Mouse (Mus musculus): ENCODE data around the gene Gm44511.
A peak's percentile ranks its signal among the peaks of the same experiment; 100 is the strongest.

The Gm44511 gene

GRCm38 (mm10) chr6:128826132-128826531 lies at the start of gene Gm44511, which contains the start of gene Klrb1b:
TSS of gene Gm44511 (minus strand) at chr6:128826315.
TSS of gene Klrb1b (minus strand) at chr6:128826331.
- no peak for DNase-seq (ENCODE audit: low spot score)

GRCm38 (mm10) chr6:128871910-128872610 lies 45.9 kb upstream of the Gm44511 start:
- no peak for DNase-seq (ENCODE audit: low spot score)

GRCm38 (mm10) chr6:128868861-128869260 lies 42.7 kb upstream of the Gm44511 start:
- DNase-seq (ENCODE audit: low spot score) = no peak

- DNase-seq (ENCODE audit: low spot score) = no peak
Measured at GRCm38 (mm10) chr6:128857976-128858375, 31.9 kb upstream of the Gm44511 start.

- DNase-seq (ENCODE audit: low spot score) = no peak
Measured at GRCm38 (mm10) chr6:128856250-128856649, 30.1 kb upstream of the Gm44511 start.

- DNase-seq (ENCODE audit: low spot score) = no peak
Measured at GRCm38 (mm10) chr6:128855477-128855876, 29.4 kb upstream of the Gm44511 start.

- no peak for DNase-seq (ENCODE audit: low spot score)
Measured at GRCm38 (mm10) chr6:128854895-128855294, 28.8 kb upstream of the Gm44511 start.

- DNase-seq (ENCODE audit: low spot score) = no peak
Measured at GRCm38 (mm10) chr6:128854024-128854820, 28.1 kb upstream of the Gm44511 start.

- DNase-seq (ENCODE audit: low spot score) = no peak
Measured at GRCm38 (mm10) chr6:128852766-128853165, 26.7 kb upstream of the Gm44511 start.

- no peak for DNase-seq (ENCODE audit: low spot score)
Measured at GRCm38 (mm10) chr6:128851151-128851550, 25.0 kb upstream of the Gm44511 start.

- DNase-seq (ENCODE audit: low spot score) = no peak
Measured at GRCm38 (mm10) chr6:128850671-128851070, 24.6 kb upstream of the Gm44511 start.

GRCm38 (mm10) chr6:128849902-128850301 lies 23.8 kb upstream of the Gm44511 start:
- DNase-seq (ENCODE audit: low spot score) = no peak

- DNase-seq (ENCODE audit: low spot score) = no peak
Measured at GRCm38 (mm10) chr6:128847401-128847800, 21.3 kb upstream of the Gm44511 start.

GRCm38 (mm10) chr6:128845998-128846542 lies 20.0 kb upstream of the Gm44511 start:
- no peak for DNase-seq (ENCODE audit: low spot score)

- DNase-seq (ENCODE audit: low spot score) = peak; percentile 81
Measured at GRCm38 (mm10) chr6:128845319-128845979, 19.3 kb upstream of the Gm44511 start.

GRCm38 (mm10) chr6:128844586-128845080 lies 18.5 kb upstream of the Gm44511 start:
- DNase-seq (ENCODE audit: low spot score) = no peak

GRCm38 (mm10) chr6:128844131-128844530 lies 18.0 kb upstream of the Gm44511 start:
- no peak for DNase-seq (ENCODE audit: low spot score)

GRCm38 (mm10) chr6:128843479-128843992 lies 17.4 kb upstream of the Gm44511 start:
- DNase-seq (ENCODE audit: low spot score) = no peak

- DNase-seq (ENCODE audit: low spot score) = peak; percentile 91
Measured at GRCm38 (mm10) chr6:128842945-128843478, 16.9 kb upstream of the Gm44511 start.

- DNase-seq (ENCODE audit: low spot score) = no peak
Measured at GRCm38 (mm10) chr6:128842356-128842944, 16.3 kb upstream of the Gm44511 start.

All from left cerebral cortex, adult 11 months (tissue).